Mouse (Mus musculus): ENCODE measurements at regions not wholly inside any gene's neighbourhood (a gene's known extent, or its start where the extent isn't known, plus 50 kb on each side); places are given as distances from the start of the nearest gene placed in this dataset.
A peak's percentile ranks its signal among the peaks of the same experiment; 100 is the strongest.
"Not testable (repeated sequence)": the region's sequence is repeated elsewhere in the genome, so short reads cannot be mapped to it uniquely, and the experiment has no call there.

GRCm38 (mm10) chr12:69524337-69525035 is 58.3 kb downstream of the Vcpkmt start:
- no peak for DNase-seq (ENCODE audit: low read depth)

- DNase-seq (ENCODE audit: low read depth), result no peak
Observed at GRCm38 (mm10) chr12:69519869-69520268, 63.0 kb downstream of the Vcpkmt start.

DNA sequence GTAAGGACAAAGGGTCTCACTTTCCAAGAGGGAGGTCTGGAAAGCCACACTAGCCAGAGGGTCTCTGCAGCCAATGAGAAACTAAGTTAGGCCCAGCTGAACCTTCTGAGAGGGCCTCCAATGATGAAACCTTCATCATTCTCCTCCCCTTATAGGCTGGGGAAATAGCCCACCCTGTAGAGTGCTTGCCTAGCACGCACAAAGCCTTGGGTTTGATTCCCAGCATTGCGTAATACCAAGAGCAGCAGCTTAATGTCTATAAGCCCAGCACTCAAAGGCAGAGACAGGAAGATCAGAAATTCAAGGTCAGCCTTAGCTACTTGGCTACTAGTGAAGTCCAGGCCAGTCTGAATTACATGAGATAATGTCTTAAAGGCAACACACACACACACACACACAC is 63.8 kb downstream of the Vcpkmt start:
- DNase-seq (ENCODE audit: low read depth), result no peak

DNA sequence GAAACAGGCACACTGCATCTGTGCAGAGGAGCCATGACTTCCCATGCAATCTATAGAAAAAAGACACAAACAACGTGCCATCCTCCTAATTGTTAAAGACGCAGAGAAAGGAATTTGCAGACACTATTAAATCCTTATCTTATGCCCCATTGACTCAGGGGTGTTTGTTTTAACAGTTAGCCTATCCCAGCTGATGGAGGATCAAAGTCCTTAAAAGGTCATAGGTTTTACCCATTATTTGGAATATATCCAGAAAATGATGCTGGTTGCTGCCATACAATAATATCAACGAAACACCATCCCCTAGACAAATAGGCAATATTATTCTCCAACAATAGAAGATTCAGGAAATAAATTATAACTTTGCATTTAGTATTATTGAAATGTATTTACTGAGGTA is 65.2 kb downstream of the Vcpkmt start:
- DNase-seq (ENCODE audit: low read depth), result no peak

- DNase-seq (ENCODE audit: low read depth), result peak; percentile 80
Observed at GRCm38 (mm10) chr12:69516314-69516916, 66.4 kb downstream of the Vcpkmt start.

DNA sequence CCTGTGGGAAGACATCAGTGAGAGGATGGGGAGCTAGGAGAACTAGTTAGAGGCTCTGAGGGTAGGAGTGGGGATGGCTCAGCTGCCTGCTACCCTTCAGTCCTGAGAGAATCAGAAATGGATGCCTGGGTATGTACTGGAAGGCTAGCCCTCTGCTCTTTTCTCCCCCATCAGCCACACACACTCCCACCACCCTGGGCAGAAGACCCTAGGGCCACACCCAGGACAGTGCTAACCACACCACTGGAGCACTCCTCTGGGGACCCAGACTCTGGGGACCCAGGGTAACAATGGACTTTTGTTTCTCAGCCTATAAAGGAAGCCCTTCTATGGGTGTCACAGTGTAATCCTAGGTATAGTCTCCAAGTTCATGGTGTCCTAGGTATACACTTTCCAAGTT is 67.0 kb downstream of the Vcpkmt start:
- no peak for DNase-seq (ENCODE audit: low read depth)

- no peak for DNase-seq (ENCODE audit: low read depth)
Observed at GRCm38 (mm10) chr12:69515117-69515516, 67.7 kb downstream of the Vcpkmt start.

DNA sequence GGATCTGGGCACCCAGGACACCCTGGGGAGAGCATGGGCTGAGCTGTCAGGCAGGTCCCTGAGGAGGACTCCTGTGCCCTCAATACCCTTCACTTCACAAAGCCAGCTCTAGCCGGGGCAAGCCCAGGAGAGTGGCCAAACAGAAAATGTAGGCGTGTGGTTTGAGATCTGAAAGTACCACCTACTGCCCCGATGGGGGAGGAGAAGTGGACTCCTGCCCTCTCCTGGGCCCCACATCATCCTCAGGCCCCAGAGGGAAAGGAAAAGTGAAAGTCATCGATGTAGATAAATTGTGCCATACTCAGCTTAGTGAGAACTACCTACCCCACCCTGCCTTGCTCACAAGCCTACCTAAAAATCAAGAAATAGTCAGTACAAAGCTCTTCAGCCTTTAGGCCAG is 69.7 kb downstream of the Vcpkmt start:
- peak; percentile 33 for DNase-seq (ENCODE audit: low read depth)

- DNase-seq (ENCODE audit: low read depth), result peak; percentile 39
Observed at GRCm38 (mm10) chr12:69510736-69511135, 72.1 kb downstream of the Vcpkmt start.

- DNase-seq (ENCODE audit: low read depth), result not testable (repeated sequence)
Observed at GRCm38 (mm10) chr12:69509180-69509579, 73.6 kb downstream of the Vcpkmt start.

- DNase-seq (ENCODE audit: low read depth), result no peak
Observed at GRCm38 (mm10) chr12:69507906-69508305, 74.9 kb downstream of the Vcpkmt start.

GRCm38 (mm10) chr12:69507333-69507732 is 75.5 kb downstream of the Vcpkmt start:
- DNase-seq (ENCODE audit: low read depth), result no peak

GRCm38 (mm10) chr12:69502706-69503070 is 80.1 kb downstream of the Vcpkmt start:
- DNase-seq (ENCODE audit: low read depth), result no peak

DNA sequence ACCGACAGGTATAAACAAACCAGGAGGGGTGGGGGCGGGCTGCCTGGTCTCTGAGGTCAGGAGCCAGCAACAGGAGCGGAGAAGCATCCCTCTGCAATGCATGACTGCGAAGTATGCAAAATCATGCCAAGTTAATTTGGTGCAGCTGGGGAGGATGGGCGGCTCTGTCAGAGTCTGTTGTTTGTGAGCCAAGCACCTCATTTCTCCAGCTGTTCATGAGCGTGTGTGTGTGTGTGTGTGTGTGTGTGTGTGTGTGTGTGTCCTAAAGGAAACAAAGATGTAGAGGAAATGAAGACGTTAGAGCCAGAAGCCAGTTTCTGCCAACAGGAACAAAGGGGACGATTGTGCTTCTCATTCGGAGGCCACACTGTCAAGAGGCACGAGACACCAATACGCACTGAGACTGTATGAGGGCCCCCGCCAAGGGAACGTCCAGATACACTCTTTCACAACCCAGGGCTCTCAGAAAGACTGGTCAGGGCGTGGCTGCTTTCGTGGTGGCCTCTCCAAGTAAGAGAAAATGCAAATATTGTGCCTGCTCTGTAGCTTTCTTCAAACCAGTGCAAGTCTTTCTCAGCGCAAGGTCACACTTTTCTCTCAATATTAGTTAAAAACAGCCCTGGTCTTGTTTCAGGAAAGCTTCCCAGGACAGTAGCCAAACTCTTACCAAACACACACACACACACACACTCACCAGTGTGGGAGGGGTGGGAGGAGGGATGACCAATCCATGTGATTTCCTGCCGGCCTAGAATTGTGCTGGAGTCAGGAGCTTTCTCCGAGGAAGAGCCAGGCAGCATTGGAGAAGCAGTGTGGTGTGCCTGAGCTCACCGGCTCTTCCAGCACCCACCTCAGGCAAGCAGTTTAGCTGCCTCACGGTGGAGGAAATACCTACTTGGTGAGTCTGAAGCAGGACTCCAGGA is 80.8 kb downstream of the Vcpkmt start:
- peak; percentile 74 for DNase-seq (ENCODE audit: low read depth)

GRCm38 (mm10) chr12:69501346-69501730 is 81.5 kb downstream of the Vcpkmt start:
- no peak for DNase-seq (ENCODE audit: low read depth)

GRCm38 (mm10) chr12:69500600-69501345 is 82.1 kb downstream of the Vcpkmt start:
- peak; percentile 31 for DNase-seq (ENCODE audit: low read depth)

DNA sequence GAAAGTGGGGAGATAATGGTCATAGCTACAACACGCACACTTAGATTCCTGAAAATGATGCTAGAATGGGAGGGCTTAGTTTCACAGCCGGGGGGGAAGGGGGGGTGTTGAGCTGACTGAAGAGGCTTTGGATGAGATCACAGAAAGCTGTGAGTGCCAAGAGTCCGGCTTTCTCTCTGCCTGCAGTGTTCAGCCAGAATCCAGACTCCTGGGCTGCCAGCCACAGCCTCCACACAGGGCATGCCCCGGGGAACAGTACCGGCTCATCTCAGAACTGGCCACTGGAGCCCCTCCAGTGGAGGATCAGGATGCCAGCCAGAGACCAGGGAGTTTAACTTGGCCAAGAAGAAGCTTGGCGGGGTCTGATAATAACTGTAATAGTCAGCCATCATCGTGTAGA is 85.7 kb downstream of the Vcpkmt start:
- DNase-seq (ENCODE audit: low read depth), result no peak

- DNase-seq (ENCODE audit: low read depth), result no peak
Observed at GRCm38 (mm10) chr12:69496341-69496904, 86.4 kb downstream of the Vcpkmt start.

- no peak for DNase-seq (ENCODE audit: low read depth)
Observed at GRCm38 (mm10) chr12:69495776-69496175, 87.1 kb downstream of the Vcpkmt start.

GRCm38 (mm10) chr12:69494648-69495047 is 88.2 kb downstream of the Vcpkmt start:
- DNase-seq (ENCODE audit: low read depth), result no peak

- DNase-seq (ENCODE audit: low read depth), result no peak
Observed at GRCm38 (mm10) chr12:69489686-69490085, 93.1 kb downstream of the Vcpkmt start.

- DNase-seq (ENCODE audit: low read depth), result no peak
Observed at GRCm38 (mm10) chr12:69486903-69487302, 95.9 kb downstream of the Vcpkmt start.

Measured in naive thymus-derived CD4-positive, alpha-beta T cell, adult 2 months (primary cell).